Mouse (Mus musculus): ENCODE results near the gene Cplx3.
A peak's percentile ranks its signal among the peaks of the same experiment; 100 is the strongest.

Gene Cplx3

GRCm38 (mm10) chr9:57554753-57555152, 51.3 kb downstream of the Cplx3 start:
- no peak for DNase-seq

GRCm38 (mm10) chr9:57553119-57553518, 53.0 kb downstream of the Cplx3 start:
- no peak for DNase-seq

GRCm38 (mm10) chr9:57552139-57552887, 53.8 kb downstream of the Cplx3 start, which contains the start of gene Mpi:
Mpi (minus strand) TSS chr9:57552763.
- peak; percentile 69 for DNase-seq

- DNase-seq = no peak
These were observed 55.8 kb downstream of the Cplx3 start for GRCm38 (mm10) chr9:57550126-57550862.

Data from thymus, postnatal 14 days (tissue).